Mouse (Mus musculus): ENCODE data around the gene Asb4. TPM values are rescaled to one million over a fixed set of nuclear protein-coding genes. Genes with fewer than 3 reads are reported as not detected.

Asb4 gene
- total RNA-seq, 2 experiments from 2014 or later: 0.41 to 0.86 TPM

DNA sequence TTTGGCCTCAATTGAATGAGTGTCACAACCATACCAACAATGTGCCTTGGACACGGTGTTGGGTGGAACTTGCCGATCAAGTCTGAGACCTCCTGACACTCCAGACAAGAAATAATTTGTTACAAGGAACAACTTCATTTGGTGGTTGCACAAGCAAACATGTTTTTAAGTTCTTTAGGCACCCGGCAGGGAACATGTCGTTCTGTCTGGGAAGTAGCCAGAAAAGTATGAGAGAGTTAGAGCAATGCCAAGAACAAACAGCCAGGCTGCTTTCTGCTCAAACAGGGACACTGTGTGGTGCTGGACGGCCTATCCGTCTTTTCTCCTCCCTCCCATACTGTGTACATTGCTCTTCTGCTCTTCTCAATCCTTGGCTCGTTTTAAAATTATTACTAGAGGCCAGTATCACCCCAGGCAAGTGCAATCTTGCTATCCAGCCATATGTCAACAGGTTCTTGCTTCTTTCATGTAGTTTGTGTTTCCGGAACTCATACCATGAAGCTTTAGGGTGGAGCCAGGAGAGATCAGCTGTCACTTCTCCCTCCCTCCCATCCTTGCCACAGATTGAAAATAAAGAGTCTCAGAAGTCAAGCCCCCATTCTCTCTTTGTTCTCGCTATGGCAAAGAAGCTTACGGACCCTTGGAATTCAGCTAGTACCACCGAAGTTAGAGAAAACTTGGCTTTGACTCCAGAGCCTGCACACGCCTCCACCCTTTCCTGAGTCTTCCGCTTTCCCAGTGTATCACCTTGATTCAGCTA lies 60.1 kb downstream of the Asb4 start:
- DNase-seq (ENCODE audit: low spot score in 2 of 2): peak; percentile 35 to 74

DNA sequence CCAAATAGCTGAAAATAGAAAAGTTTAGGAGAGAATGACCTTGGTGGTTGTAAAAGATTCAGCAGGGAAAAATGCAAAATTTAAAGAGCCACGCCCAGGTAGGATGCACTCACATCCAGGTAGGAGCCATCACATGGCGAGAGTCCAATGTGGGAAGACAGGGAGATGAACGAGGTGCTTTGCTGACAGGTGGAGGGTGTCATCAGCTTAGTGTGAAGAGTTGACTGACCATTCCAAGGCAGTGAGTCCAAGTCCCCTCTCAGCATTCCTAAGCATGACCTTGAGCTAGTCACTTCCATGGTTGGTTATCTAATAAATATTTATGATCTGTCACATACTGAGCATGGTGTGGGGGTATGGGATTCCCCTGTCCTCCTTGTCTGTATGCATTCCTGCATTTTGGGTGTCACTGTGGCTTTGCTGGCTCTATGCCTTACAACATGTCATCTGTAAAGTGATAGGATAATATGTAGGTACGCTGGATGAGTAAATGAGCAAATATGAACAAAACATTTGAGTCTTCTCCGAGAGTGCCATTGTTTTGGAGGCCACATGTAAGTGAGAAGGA lies 61.2 kb downstream of the Asb4 start:
- DNase-seq (ENCODE audit: low spot score in 2 of 2): no peak

DNA sequence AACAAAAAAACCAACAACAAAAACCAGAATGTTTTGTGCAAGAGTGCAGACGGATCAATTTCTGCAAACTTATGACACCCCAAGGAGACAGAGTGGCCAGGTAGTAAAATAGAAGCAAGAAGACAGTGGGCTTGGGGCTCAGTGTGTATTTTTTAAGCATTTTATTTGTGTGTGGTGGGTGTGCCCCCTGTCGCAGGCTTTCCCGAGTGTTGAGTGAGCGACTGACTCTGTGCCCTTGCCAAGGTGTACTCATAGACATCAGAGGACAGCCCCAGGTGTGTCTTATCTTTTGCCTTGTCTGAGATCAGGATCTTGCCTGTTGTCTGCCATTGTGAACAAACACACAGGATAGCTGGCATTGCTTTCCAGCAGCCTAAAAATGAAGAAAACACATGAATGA lies 63.8 kb downstream of the Asb4 start:
- DNase-seq (ENCODE audit: low spot score in 2 of 2): no peak

DNA sequence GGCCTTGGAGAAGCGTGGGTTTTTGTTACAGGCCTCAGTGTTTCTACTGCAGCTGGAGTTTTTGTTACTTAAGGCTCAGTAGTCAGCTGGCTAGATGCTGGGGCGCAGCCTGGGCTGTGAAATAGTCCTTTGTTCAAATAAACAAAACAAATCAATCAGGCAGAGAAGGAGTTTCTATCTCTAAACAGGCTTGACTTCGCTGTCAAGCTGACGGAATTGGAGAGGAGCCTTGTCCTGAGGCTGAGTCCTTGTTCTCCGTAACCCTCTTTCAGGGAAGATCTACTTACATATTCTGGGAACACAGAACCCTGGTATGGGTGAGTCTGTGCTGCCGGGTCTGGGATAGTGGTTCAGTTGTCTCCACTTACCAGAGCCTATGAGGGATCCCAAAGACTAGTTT lies 64.4 kb downstream of the Asb4 start:
- DNase-seq (ENCODE audit: low spot score in 2 of 2): peak in 1 of 2 experiments; percentile 22

DNA sequence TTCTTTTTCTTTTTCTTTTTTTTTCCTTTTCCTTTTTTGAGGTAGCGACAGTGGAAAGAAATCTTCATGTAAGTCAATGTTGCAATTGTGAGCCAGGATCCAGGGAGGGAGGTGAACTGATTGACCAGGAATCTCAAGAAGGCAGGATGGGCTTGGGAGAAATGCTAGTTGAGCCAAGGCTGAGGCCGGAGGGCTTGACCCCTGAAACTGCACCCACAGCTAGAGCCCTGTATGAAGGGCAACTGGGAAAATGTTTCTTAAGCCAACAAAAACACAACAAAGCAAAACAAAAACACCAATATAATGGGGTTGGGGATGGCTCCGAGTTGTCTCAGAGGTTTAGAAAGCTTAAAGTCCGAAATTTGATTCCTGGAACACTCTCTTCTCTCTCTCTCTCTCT lies 65.2 kb downstream of the Asb4 start:
- DNase-seq (ENCODE audit: low spot score in 2 of 2): no peak

- no peak for DNase-seq (ENCODE audit: low spot score in 2 of 2)
These were observed 66.7 kb downstream of the Asb4 start for GRCm38 (mm10) chr6:5449878-5450277.

DNA sequence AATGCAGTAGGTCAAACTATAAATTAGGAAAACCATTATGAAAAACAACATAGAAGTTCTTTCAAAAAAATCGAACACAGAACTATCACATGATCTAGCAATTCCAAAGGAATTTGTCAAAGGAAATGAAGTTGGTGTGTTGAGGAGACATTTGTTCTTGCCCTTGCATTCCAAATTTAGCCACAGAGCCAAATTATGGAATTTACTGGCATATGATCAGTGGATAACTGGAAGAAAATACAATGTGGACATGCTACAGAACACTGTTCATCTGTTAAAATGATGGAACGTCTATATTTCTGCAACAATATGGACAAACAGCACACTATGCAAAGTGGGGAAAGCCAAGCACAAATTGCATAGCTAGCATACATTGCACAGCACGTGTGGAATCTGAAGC lies 72.7 kb downstream of the Asb4 start:
- no peak for DNase-seq (ENCODE audit: low spot score in 2 of 2)

DNA sequence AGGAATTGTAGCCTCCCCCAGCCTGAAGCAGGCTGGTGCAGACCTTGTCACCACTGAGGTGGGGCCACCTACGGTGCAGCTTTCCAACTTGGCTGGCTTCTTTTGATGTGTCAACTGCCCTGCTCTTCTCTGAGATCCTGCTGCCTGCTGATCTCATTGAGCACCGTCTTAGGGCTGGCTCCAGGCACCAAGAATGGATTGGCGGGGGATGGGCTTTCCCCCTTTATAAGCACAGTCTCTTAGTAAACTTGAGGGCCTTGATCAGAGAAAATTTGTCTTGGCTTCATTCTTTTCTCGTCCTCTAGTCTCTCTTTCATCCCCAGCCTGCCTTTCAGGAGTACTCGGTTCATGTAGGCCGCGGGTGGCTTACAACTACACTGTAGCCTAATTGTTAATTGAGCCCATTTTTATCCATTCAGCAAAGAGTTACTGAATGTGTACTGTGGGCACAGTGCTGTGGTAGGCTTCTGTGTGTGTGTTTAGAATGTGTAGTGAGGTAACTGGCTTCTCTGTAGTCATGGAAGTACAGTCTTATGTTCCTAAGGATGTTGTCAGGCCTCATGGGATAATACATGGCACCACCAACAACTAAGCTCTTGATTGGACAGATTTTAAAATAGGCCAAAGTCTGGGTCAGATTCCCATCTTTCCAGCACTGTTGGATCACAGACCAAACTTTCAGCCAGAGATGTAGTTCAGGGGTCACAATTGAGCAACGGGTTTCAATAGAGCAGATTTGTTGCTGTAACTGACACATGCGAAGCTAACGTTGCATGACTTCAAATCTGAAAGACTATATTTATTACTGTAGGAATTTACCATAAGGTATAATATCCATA lies 87.5 kb downstream of the Asb4 start:
- no peak for DNase-seq (ENCODE audit: low spot score in 2 of 2)

- no peak for DNase-seq (ENCODE audit: low spot score in 2 of 2)
These were observed 89.5 kb downstream of the Asb4 start for GRCm38 (mm10) chr6:5472692-5473091.

DNA sequence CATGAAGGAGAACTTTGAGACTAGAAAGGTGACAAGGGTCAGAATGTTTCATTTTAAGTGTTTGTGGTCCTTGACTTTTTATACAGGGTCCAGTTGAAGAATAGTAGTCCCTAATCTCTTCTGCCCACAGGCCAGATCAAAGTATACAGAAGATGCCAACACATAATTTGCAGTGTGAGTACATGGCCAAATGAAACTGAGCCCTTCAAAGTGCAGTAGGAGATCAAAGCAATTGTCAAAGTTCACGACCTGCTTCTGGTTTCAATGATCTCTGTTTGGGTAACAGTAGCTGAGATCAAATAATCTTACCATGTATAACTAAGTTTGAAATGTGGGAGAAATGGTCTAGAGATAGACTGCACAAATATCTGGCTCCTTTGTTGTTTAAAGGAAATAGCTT lies 90.8 kb downstream of the Asb4 start:
- no peak for DNase-seq (ENCODE audit: low spot score in 2 of 2)

DNA sequence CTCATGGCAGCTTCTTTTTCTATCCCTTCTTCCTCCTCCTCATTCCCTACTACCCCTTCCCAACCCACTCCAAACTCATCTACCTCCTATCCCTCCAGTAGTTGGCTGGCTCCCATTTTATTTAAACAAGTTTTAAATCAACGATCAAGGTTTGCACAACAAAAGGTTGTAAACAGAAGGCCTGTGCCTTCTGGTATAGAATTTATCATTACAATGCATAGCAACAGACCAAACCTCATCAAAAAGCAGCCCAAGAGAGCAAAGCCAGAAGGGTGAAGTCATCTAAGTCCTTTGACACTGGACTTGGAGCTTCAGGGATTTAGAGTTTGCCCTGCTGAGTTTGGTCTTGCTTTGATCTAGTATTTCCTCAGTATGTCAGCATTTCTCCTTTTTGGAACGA lies 97.9 kb downstream of the Asb4 start:
- no peak for DNase-seq (ENCODE audit: low spot score in 2 of 2)

DNA sequence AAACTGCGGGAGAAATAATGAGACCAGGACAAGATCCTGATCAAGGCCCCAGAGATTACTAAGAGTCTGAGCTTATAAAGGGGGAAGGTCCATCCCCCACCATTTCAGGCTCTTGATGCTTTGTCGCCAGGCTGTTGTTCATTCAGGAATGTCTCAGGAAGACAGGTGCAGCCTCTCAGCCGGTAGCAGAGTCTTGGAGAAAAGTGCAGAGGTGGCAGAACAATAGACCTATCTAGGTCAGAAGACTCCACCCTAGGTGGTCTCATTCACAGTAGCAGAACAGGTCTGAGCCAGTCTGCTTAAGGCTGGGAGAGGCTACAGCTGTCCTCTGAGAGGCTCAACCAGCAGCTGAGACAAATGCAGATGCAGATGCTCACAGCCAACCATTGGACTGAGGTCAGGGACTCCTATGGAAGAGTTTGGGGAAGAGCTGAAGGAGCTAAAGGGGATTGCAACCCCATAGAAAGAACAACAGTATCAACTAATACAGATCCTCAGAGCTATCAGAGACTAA lies 99.1 kb downstream of the Asb4 start:
- DNase-seq (ENCODE audit: low spot score in 2 of 2): no peak

Other genes with a start within 250 kb of the Asb4 start
- gene Pon1, start 189.4 kb upstream of the Asb4 start, total RNA-seq (2021): under 1 TPM in 1 of 2 experiments, not detected in 1; 0.21 TPM
- 1 to 10 TPM; 1.1 to 4.5 TPM for gene Pon3, start 127.1 kb upstream of the Asb4 start, total RNA-seq (2021)
- gene Pon2, start 84.9 kb upstream of the Asb4 start, total RNA-seq (2021): 10 to 100 TPM; 25.0 to 25.4 TPM
- gene Pdk4, start 112.9 kb downstream of the Asb4 start, total RNA-seq (2021): 10 to 100 TPM; 11.3 to 16.3 TPM